ENCODE assay signal across 18 mouse cellular contexts in genomic region chr7:68064120-68064519, GRCm38 (mm10).
DNase-seq lines count a peak whose midpoint lies in the region; ATAC-seq and TF ChIP-seq lines count a peak whose summit lies in the region.
"Had no signal": no experiment of that assay in that cellular context is flagged by ENCODE, and none has a peak within 500 bp of the region (broad histone marks: within the 10 kb centered on the region; RNA-seq: fewer than 3 reads in every experiment).

No protein-coding gene starts in this region.

- H3K9me3 ChIP-seq in heart, embryonic 10.5 days, result no peaks in the 10 kb centered on the region
- H3K9me3 ChIP-seq in heart, embryonic 16.5 days (replicated peaks; ENCODE audit: control insufficient read depth, low read length), result no peaks in the 10 kb centered on the region
- H3K9me3 ChIP-seq in kidney, embryonic 15.5 days (replicated peaks), result no peaks in the 10 kb centered on the region
- H3K9me3 ChIP-seq in midbrain, embryonic 12.5 days, result no peaks in the 10 kb centered on the region
- no peaks in the 10 kb centered on the region for H3K9me3 ChIP-seq in midbrain, embryonic 16.5 days (replicated peaks; ENCODE audit: control insufficient read depth, low read length, poor library complexity, severe bottlenecking)
- H3K9me3 ChIP-seq: embryonic facial prominence, embryonic 10.5 days; liver, embryonic 13.5 days; megakaryocyte, embryonic 14.5 days had no signal

- H3K36me3 ChIP-seq in heart, embryonic 10.5 days, result no peaks in the 10 kb centered on the region; the same call in 1 of the 2 replicates
- no peaks in the 10 kb centered on the region for H3K36me3 ChIP-seq in heart, embryonic 16.5 days (ENCODE audit: control insufficient read depth, insufficient read depth)
- H3K36me3 ChIP-seq in heart, adult 2 months (ENCODE audit: control insufficient read depth, insufficient read depth, low read length), result no peaks in the 10 kb centered on the region; the same call in 1 of the 2 replicates
- no peaks in the 10 kb centered on the region for H3K36me3 ChIP-seq in kidney, embryonic 15.5 days
- H3K36me3 ChIP-seq in midbrain, embryonic 12.5 days, result no peaks in the 10 kb centered on the region
- no peaks in the 10 kb centered on the region for H3K36me3 ChIP-seq in midbrain, embryonic 16.5 days (ENCODE audit: control insufficient read depth, insufficient read depth, low read length)
- H3K36me3 ChIP-seq: liver, embryonic 13.5 days had no signal

- no peak for TF ChIP-seq EP300 in heart, adult 2 months (IDR thresholded peaks at IDR 0.05; ENCODE audit: insufficient read depth, low read depth, low read length)

- no peak overlapping the region for H3K9ac ChIP-seq in heart, embryonic 16.5 days (ENCODE audit: low read length)
- no peak overlapping the region for H3K9ac ChIP-seq in heart, adult 2 months (ENCODE audit: low read depth, low read length)
- H3K9ac ChIP-seq in kidney, embryonic 15.5 days, result no peak overlapping the region
- H3K9ac ChIP-seq in midbrain, embryonic 12.5 days (replicated peaks), result no peak overlapping the region
- no peak overlapping the region for H3K9ac ChIP-seq in midbrain, embryonic 16.5 days (ENCODE audit: low read depth, low read length)
- H3K9ac ChIP-seq: liver, embryonic 13.5 days had no signal

- no peak for TF ChIP-seq POLR2A in heart, adult 2 months (IDR thresholded peaks at IDR 0.05; ENCODE audit: insufficient read depth, low read depth, low read length)

- intact Hi-C loops in heart, adult 2 months (cut with DNase I), result no loop called here

- WGBS in heart, embryonic 10.5 days, result 91% methylated on average over 8 of the region's 8 CpGs
- 86% methylated on average over 8 of the region's 8 CpGs for WGBS in heart, embryonic 16.5 days
- 84% methylated on average over 8 of the region's 8 CpGs for WGBS in heart, adult 2 months
- WGBS in kidney, embryonic 15.5 days, result 88% methylated on average over 8 of the region's 8 CpGs
- WGBS in midbrain, embryonic 12.5 days, result 97% methylated on average over 8 of the region's 8 CpGs
- WGBS in midbrain, embryonic 16.5 days, result 91% methylated on average over 8 of the region's 8 CpGs

- peaks cover 46% of the 10 kb centered on the region for H3K4me1 ChIP-seq in heart, embryonic 10.5 days
- H3K4me1 ChIP-seq in heart, embryonic 16.5 days (ENCODE audit: control insufficient read depth, insufficient read depth, low read length), result peaks cover 47% of the 10 kb centered on the region
- H3K4me1 ChIP-seq in heart, adult 2 months (ENCODE audit: control insufficient read depth, insufficient read depth, low read length), result peaks cover 16% of the 10 kb centered on the region
- H3K4me1 ChIP-seq in kidney, embryonic 15.5 days, result peaks cover 80% of the 10 kb centered on the region
- H3K4me1 ChIP-seq in midbrain, embryonic 12.5 days, result peaks cover 41% of the 10 kb centered on the region
- H3K4me1 ChIP-seq in midbrain, embryonic 16.5 days (ENCODE audit: control insufficient read depth, insufficient read depth, low read length), result peaks cover 14% of the 10 kb centered on the region; the same call in 1 of the 2 replicates

- H3K4me2 ChIP-seq in heart, embryonic 16.5 days (ENCODE audit: low read depth, low read length), result peak overlapping the region; percentile 28; the same call in 1 of the 2 replicates
- no peak overlapping the region for H3K4me2 ChIP-seq in kidney, embryonic 15.5 days
- no peak overlapping the region for H3K4me2 ChIP-seq in midbrain, embryonic 12.5 days (replicated peaks)
- no peak overlapping the region for H3K4me2 ChIP-seq in midbrain, embryonic 16.5 days (ENCODE audit: low read length)
- H3K4me2 ChIP-seq: liver, embryonic 13.5 days had no signal

- H3K27ac ChIP-seq in heart, embryonic 10.5 days, result 0 out of 2 replicates have a peak overlapping the region, but pooled peaks have one; percentile 52
- peak overlapping the region; percentile 81 for H3K27ac ChIP-seq in heart, embryonic 16.5 days (ENCODE audit: low read length)
- H3K27ac ChIP-seq in heart, adult 2 months, result no peak overlapping the region
- H3K27ac ChIP-seq in kidney, embryonic 15.5 days, result peak overlapping the region; percentile 61
- 0 out of 2 replicates have a peak overlapping the region, but pooled peaks have one; percentile 16 for H3K27ac ChIP-seq in midbrain, embryonic 12.5 days (replicated peaks)
- no peak overlapping the region for H3K27ac ChIP-seq in midbrain, embryonic 16.5 days (ENCODE audit: low read length)
- H3K27ac ChIP-seq: embryonic facial prominence, embryonic 10.5 days; liver, embryonic 13.5 days had no signal

- H3K4me3 ChIP-seq in heart, embryonic 10.5 days, result no peak overlapping the region
- H3K4me3 ChIP-seq in heart, embryonic 16.5 days (ENCODE audit: low read length), result no peak overlapping the region
- H3K4me3 ChIP-seq in heart, adult 2 months, result no peak overlapping the region
- H3K4me3 ChIP-seq in kidney, embryonic 15.5 days (replicated peaks), result no peak overlapping the region
- H3K4me3 ChIP-seq in midbrain, embryonic 12.5 days, result no peak overlapping the region
- no peak overlapping the region for H3K4me3 ChIP-seq in midbrain, embryonic 16.5 days (ENCODE audit: low read depth, low read length)
- H3K4me3 ChIP-seq: embryonic facial prominence, embryonic 10.5 days; left cerebral cortex, adult 2 months; liver, embryonic 13.5 days had no signal

- no peak for ATAC-seq in heart, embryonic 16.5 days (replicated peaks; ENCODE audit: extremely low read depth, insufficient read depth, low FRiP score)
- ATAC-seq in kidney, embryonic 15.5 days (replicated peaks; ENCODE audit: low FRiP score), result 0 out of 2 replicates have a peak, but pooled peaks have one; percentile 1
- ATAC-seq in midbrain, embryonic 12.5 days (ENCODE audit: low FRiP score, low read depth), result no peak
- ATAC-seq in midbrain, embryonic 16.5 days, result no peak
- ATAC-seq: activated CD4-positive, CD25-positive, alpha-beta regulatory T cell, adult 4 months; intestine, postnatal 0 days had no signal

- no peak for TF ChIP-seq CTCF in heart, adult 2 months (IDR thresholded peaks at IDR 0.05)

- no peaks in the 10 kb centered on the region for H3K27me3 ChIP-seq in heart, embryonic 10.5 days (ENCODE audit: insufficient read depth, poor library complexity, severe bottlenecking)
- H3K27me3 ChIP-seq in heart, embryonic 16.5 days (ENCODE audit: control insufficient read depth, insufficient read depth, low read length), result no peaks in the 10 kb centered on the region
- no peaks in the 10 kb centered on the region for H3K27me3 ChIP-seq in heart, adult 2 months (ENCODE audit: control insufficient read depth, insufficient read depth, low read length)
- no peaks in the 10 kb centered on the region for H3K27me3 ChIP-seq in kidney, embryonic 15.5 days
- H3K27me3 ChIP-seq in midbrain, embryonic 12.5 days, result no peaks in the 10 kb centered on the region
- H3K27me3 ChIP-seq in midbrain, embryonic 16.5 days (ENCODE audit: control insufficient read depth, insufficient read depth, low read depth, low read length), result no peaks in the 10 kb centered on the region
- H3K27me3 ChIP-seq: liver, embryonic 13.5 days; megakaryocyte, embryonic 14.5 days had no signal

- 0 out of 2 replicates have a peak, but pooled peaks cover 2% of the 10 kb centered on the region for H3K79me2 ChIP-seq in heart, adult 2 months (replicated peaks; ENCODE audit: control insufficient read depth, insufficient read depth, low read length)

- DNase-seq in heart, embryonic 10.5 days (ENCODE audit: low spot score), result no peak
- DNase-seq in heart, adult 9 months (ENCODE audit: low spot score in 2 of 2), result no peak
- no peak for DNase-seq in heart, adult 2 months
- no peak for DNase-seq in kidney, postnatal 10 days
- DNase-seq: cerebellum, adult 11-12 months; cerebellum, postnatal 10 days; gastrocnemius, postnatal 10 days; liver, embryonic 13.5 days; lung, adult 2 months had no signal

Comparison
In these comparisons a context has a peak if more than half of its experiments do, and no peak if none do; other contexts are left out.
1. H3K27ac ChIP-seq: peak in heart, embryonic 10.5 days (single experiment), heart, embryonic 16.5 days (single experiment), kidney, embryonic 15.5 days (single experiment) and midbrain, embryonic 12.5 days (single experiment); none in heart, adult 2 months (single experiment) and midbrain, embryonic 16.5 days (single experiment).